Mouse (Mus musculus) G1E (cell line): ENCODE results near the gene Adad2.

Experiments
- CTCF ChIP-seq: IDR thresholded peaks from 2 replicates; pipeline ENCODE4 v1.5.1; 2012; ENCODE audit warnings: low read depth, low read length, inconsistent platforms, mixed read lengths
- GATA1 ChIP-seq: IDR thresholded peaks from 2 replicates; pipeline ENCODE4 v1.6.1; 2012; ENCODE audit warnings: borderline replicate concordance, low read length, inconsistent platforms, mixed read lengths
- TAL1 ChIP-seq: conservative IDR thresholded peaks from 2 replicates; pipeline ENCODE4 v1.6.1; 2012; ENCODE audit warnings: low read depth, low read length, inconsistent platforms, mixed read lengths

GRCm38 (mm10) chr8:119620116-119620840, 7.7 kb downstream of the Adad2 start:
- TF ChIP-seq CTCF, result no peak
- TF ChIP-seq GATA1, result no peak
- no peak for TF ChIP-seq TAL1
